Mouse (Mus musculus) limb, embryonic 11.5 days (tissue): ENCODE measurements around the gene Trex1. TPM values are rescaled to one million over a fixed set of nuclear protein-coding genes. Genes with fewer than 3 reads are reported as not detected.

ENCODE experiments used
- ATAC-seq: fragments of 200-750 bp; cut with Nextera tagmentation; 2 replicates; pipeline ENCODE4 v1.8.0; 2017; ENCODE audit warnings: low read depth; ENCODE audit not compliant: insufficient number of reproducible peaks, low FRiP score, low TSS enrichment
- DNase-seq: peaks from one replicate; pipeline ENCODE4 v3.0.0-alpha.2; 2015; ENCODE audit warnings: low spot score
- H3K27ac ChIP-seq: fragments of 300-500 bp; sonication (generic); replicated peaks from 2 replicates; pipeline ENCODE4 v1.5.1; 2014; ENCODE audit warnings: low read depth, mild to moderate bottlenecking, low read length
- H3K27me3 ChIP-seq: fragments of 300-500 bp; sonication (generic); 2 replicates; pipeline ENCODE4 v1.6.1; 2014; ENCODE audit warnings: mild to moderate bottlenecking, low read length, mixed read lengths; ENCODE audit not compliant: control insufficient read depth, insufficient read depth
- H3K36me3 ChIP-seq: fragments of 300-500 bp; sonication (generic); 2 replicates; pipeline ENCODE4 v1.6.1; 2014; ENCODE audit warnings: mild to moderate bottlenecking, low read length, moderate library complexity, mixed read lengths; ENCODE audit not compliant: control insufficient read depth, insufficient read depth
- H3K4me1 ChIP-seq: fragments of 300-500 bp; sonication (generic); 2 replicates; pipeline ENCODE4 v1.6.1; 2014; ENCODE audit warnings: low read length, mixed read lengths; ENCODE audit not compliant: control insufficient read depth, insufficient read depth
- H3K4me2 ChIP-seq: fragments of 300-500 bp; sonication (generic); 2 replicates; pipeline ENCODE4 v1.6.1; 2014; ENCODE audit warnings: low read depth, mild to moderate bottlenecking, moderate library complexity; ENCODE audit not compliant: severe bottlenecking
- H3K4me3 ChIP-seq: fragments of 300-500 bp; sonication (generic); 2 replicates; pipeline ENCODE4 v1.5.1; 2014; ENCODE audit warnings: low read depth, low read length
- H3K9ac ChIP-seq: fragments of 300-500 bp; sonication (generic); 2 replicates; pipeline ENCODE4 v1.6.1; 2014; ENCODE audit warnings: mild to moderate bottlenecking, low read length
- H3K9me3 ChIP-seq: fragments of 300-500 bp; sonication (generic); 2 replicates; pipeline ENCODE4 v1.6.1; 2016; ENCODE audit warnings: low read length; ENCODE audit not compliant: control insufficient read depth
- WGBS: fragments of 180-500 bp; shearing (Covaris S2); extraction: QIAGEN DNeasy Blood & Tissue Kit; methylation state at CpG from one replicate; pipeline ENCODE4 v1.1.7; 2014; 5-methylcytosine and 5-hydroxymethylcytosine counted together
- polyA plus RNA-seq: library from polyadenylated mRNA; unstranded; fragments of >200 nt; fragmentation: Nextera tagmentation; extraction: Ambion mirVana; gene quantifications from 2 replicates; pipeline ENCODE4 v1.2.1, GENCODE M21; 2014

Gene Trex1
- polyA plus RNA-seq: 5.5 and 8.2 TPM in 2 replicates

GRCm38 (mm10) chr9:109059136-109059903 is at the start of gene Trex1:
Trex1 (minus strand) TSS chr9:109059734.
- Histone ChIP-seq H3K27me3 (no peaks in the 10 kb centered on the region), H3K27ac (peak within 1 kb of the TSS; percentile 64; the same call in 1 of the 2 replicates), H3K36me3 (peaks cover 20% of the 10 kb centered on the region), H3K4me1 (peaks cover 11% of the 10 kb centered on the region), H3K9me3 (no peaks in the 10 kb centered on the region), H3K4me2 (peak within 1 kb of the TSS; percentile 36), H3K9ac (peak within 1 kb of the TSS; percentile 53), H3K4me3 (peak within 1 kb of the TSS; percentile 14; the same call in 1 of the 2 replicates)
- DNase-seq (peak; percentile 91), ATAC-seq (peak; percentile 63)
- WGBS: 32% methylated on average over 15 of the region's 15 CpGs

GRCm38 (mm10) chr9:109107341-109107740 is 47.8 kb upstream of the Trex1 start:
- 46% methylated on average over 3 of the region's 6 CpGs for WGBS
- Histone ChIP-seq H3K4me1 (peaks cover 8% of the 10 kb centered on the region; the same call in 1 of the 2 replicates), H3K4me2 (no peak overlapping the region), H3K27ac (no peak overlapping the region), H3K9me3 (no peaks in the 10 kb centered on the region), H3K9ac (no peak overlapping the region), H3K4me3 (no peak overlapping the region), H3K27me3 (no peaks in the 10 kb centered on the region), H3K36me3 (peaks cover 52% of the 10 kb centered on the region)
- DNase-seq: no peak
- ATAC-seq: peak; percentile 32; the same call in 1 of the 2 replicates

GRCm38 (mm10) chr9:109105648-109106047 is 46.1 kb upstream of the Trex1 start:
- no peak for ATAC-seq
- no peak for DNase-seq
- WGBS: 92% methylated on average over 12 of the region's 12 CpGs

GRCm38 (mm10) chr9:109105011-109105410 is 45.5 kb upstream of the Trex1 start:
- H3K27ac ChIP-seq: no peak overlapping the region
- ATAC-seq (no peak), DNase-seq (no peak)
- H3K9ac ChIP-seq: no peak overlapping the region
- H3K4me1 ChIP-seq: peaks cover 8% of the 10 kb centered on the region; the same call in 1 of the 2 replicates
- H3K4me2 ChIP-seq: no peak overlapping the region
- H3K27me3 ChIP-seq: no peaks in the 10 kb centered on the region
- WGBS: 88% methylated on average over 12 of the region's 12 CpGs
- no peak overlapping the region for H3K4me3 ChIP-seq
- no peaks in the 10 kb centered on the region for H3K9me3 ChIP-seq
- H3K36me3 ChIP-seq: peaks cover 35% of the 10 kb centered on the region

More at GRCm38 (mm10) chr9:109105648-109106047, 46.1 kb upstream of the Trex1 start:
- H3K4me3 ChIP-seq: no peak overlapping the region
- no peaks in the 10 kb centered on the region for H3K9me3 ChIP-seq
- H3K9ac ChIP-seq: peak overlapping the region; percentile 22; the same call in 1 of the 2 replicates
- H3K36me3 ChIP-seq: peaks cover 40% of the 10 kb centered on the region
- H3K4me1 ChIP-seq: peaks cover 8% of the 10 kb centered on the region; the same call in 1 of the 2 replicates
- no peak overlapping the region for H3K27ac ChIP-seq
- H3K4me2 ChIP-seq: no peak overlapping the region
- H3K27me3 ChIP-seq: no peaks in the 10 kb centered on the region

GRCm38 (mm10) chr9:109104083-109104482 is 44.5 kb upstream of the Trex1 start:
- no peak overlapping the region for H3K9ac ChIP-seq
- H3K4me1 ChIP-seq: peaks cover 11% of the 10 kb centered on the region; the same call in 1 of the 2 replicates
- 93% methylated on average over 9 of the region's 9 CpGs for WGBS
- ATAC-seq (no peak), DNase-seq (no peak)
- H3K4me2 ChIP-seq: no peak overlapping the region
- no peaks in the 10 kb centered on the region for H3K9me3 ChIP-seq
- H3K4me3 ChIP-seq: no peak overlapping the region
- H3K27ac ChIP-seq: no peak overlapping the region
- H3K27me3 ChIP-seq: no peaks in the 10 kb centered on the region
- peaks cover 28% of the 10 kb centered on the region for H3K36me3 ChIP-seq

GRCm38 (mm10) chr9:109103250-109103649 is 43.7 kb upstream of the Trex1 start:
- Histone ChIP-seq H3K27me3 (no peaks in the 10 kb centered on the region), H3K27ac (no peak overlapping the region), H3K4me1 (peaks cover 19% of the 10 kb centered on the region), H3K9ac (no peak overlapping the region), H3K9me3 (no peaks in the 10 kb centered on the region), H3K36me3 (peaks cover 24% of the 10 kb centered on the region), H3K4me2 (no peak overlapping the region), H3K4me3 (no peak overlapping the region)
- ATAC-seq: no peak
- DNase-seq: no peak
- 84% methylated on average over 7 of the region's 7 CpGs for WGBS

GRCm38 (mm10) chr9:109102541-109102940 is 43.0 kb upstream of the Trex1 start:
- no peak overlapping the region for H3K27ac ChIP-seq
- ATAC-seq (no peak), DNase-seq (no peak)
- H3K4me2 ChIP-seq: no peak overlapping the region
- no peak overlapping the region for H3K4me3 ChIP-seq
- no peak overlapping the region for H3K9ac ChIP-seq
- H3K4me1 ChIP-seq: peaks cover 24% of the 10 kb centered on the region
- 95% methylated on average over 3 of the region's 3 CpGs for WGBS
- H3K27me3 ChIP-seq: no peaks in the 10 kb centered on the region
- no peaks in the 10 kb centered on the region for H3K9me3 ChIP-seq
- H3K36me3 ChIP-seq: peaks cover 24% of the 10 kb centered on the region

- Histone ChIP-seq H3K27me3 (no peaks in the 10 kb centered on the region), H3K4me2 (no peak overlapping the region), H3K9ac (no peak overlapping the region), H3K36me3 (peaks cover 24% of the 10 kb centered on the region), H3K9me3 (no peaks in the 10 kb centered on the region), H3K4me1 (peaks cover 29% of the 10 kb centered on the region), H3K4me3 (no peak overlapping the region), H3K27ac (no peak overlapping the region)
- ATAC-seq: no peak
- DNase-seq: no peak
- WGBS: 91% methylated on average over 5 of the region's 5 CpGs
Measured at GRCm38 (mm10) chr9:109101933-109102445, 42.5 kb upstream of the Trex1 start.
